Mouse (Mus musculus): Measurements from ENCODE around the gene Gm20388. TPM values are rescaled to one million over a fixed set of nuclear protein-coding genes. Genes with fewer than 3 reads are reported as not detected.
A peak's percentile ranks its signal among the peaks of the same experiment; 100 is the strongest.

Gene Gm20388
- total RNA-seq (2021) = 10 to 100 TPM in 1 of 2 experiments, not detected in 1; 12.7 TPM

GRCm38 (mm10) chr8:119910547-119911257 lies at the start of gene Gm20388:
Gm20388 (plus strand) TSS chr8:119910841.
- DNase-seq = peak; percentile 94

GRCm38 (mm10) chr8:119861706-119862389 lies 48.8 kb upstream of the Gm20388 start, which contains the start of gene Klhl36:
Klhl36 (plus strand) TSS chr8:119862266.
- DNase-seq = peak; percentile 95 to 96

- no peak for DNase-seq
These were observed 48.3 kb upstream of the Gm20388 start for GRCm38 (mm10) chr8:119862390-119862734.

- no peak for DNase-seq
These were observed 47.9 kb upstream of the Gm20388 start for GRCm38 (mm10) chr8:119862749-119863148.

- no peak for DNase-seq
These were observed 41.0 kb upstream of the Gm20388 start for GRCm38 (mm10) chr8:119869616-119870015.

GRCm38 (mm10) chr8:119873181-119873580 lies 37.5 kb upstream of the Gm20388 start:
- DNase-seq = no peak

- DNase-seq = no peak
These were observed 29.3 kb upstream of the Gm20388 start for GRCm38 (mm10) chr8:119881301-119881700.

- DNase-seq = no peak
These were observed 28.7 kb upstream of the Gm20388 start for GRCm38 (mm10) chr8:119881917-119882316.

GRCm38 (mm10) chr8:119883281-119883680 lies 27.4 kb upstream of the Gm20388 start:
- no peak for DNase-seq

GRCm38 (mm10) chr8:119885612-119886011 lies 25.0 kb upstream of the Gm20388 start:
- no peak for DNase-seq

- no peak for DNase-seq
These were observed 23.5 kb upstream of the Gm20388 start for GRCm38 (mm10) chr8:119887130-119887529.

GRCm38 (mm10) chr8:119888012-119888411 lies 22.6 kb upstream of the Gm20388 start:
- no peak for DNase-seq

- DNase-seq = no peak
These were observed 13.6 kb upstream of the Gm20388 start for GRCm38 (mm10) chr8:119897069-119897468.

GRCm38 (mm10) chr8:119897933-119898332 lies 12.7 kb upstream of the Gm20388 start:
- DNase-seq = no peak

GRCm38 (mm10) chr8:119901349-119901748 lies 9.3 kb upstream of the Gm20388 start:
- no peak for DNase-seq

GRCm38 (mm10) chr8:119901952-119902351 lies 8.7 kb upstream of the Gm20388 start:
- no peak for DNase-seq

GRCm38 (mm10) chr8:119904323-119904911 lies 6.2 kb upstream of the Gm20388 start:
- DNase-seq = no peak

GRCm38 (mm10) chr8:119909944-119910546 lies 596 bp upstream of the Gm20388 start, which contains the start of gene Usp10:
Usp10 (plus strand) TSS chr8:119910360.
- no peak for DNase-seq

- DNase-seq = no peak
These were observed 769 bp downstream of the Gm20388 start for GRCm38 (mm10) chr8:119911258-119911962.

- no peak for DNase-seq
These were observed 2.0 kb downstream of the Gm20388 start for GRCm38 (mm10) chr8:119912643-119913042.

- no peak for DNase-seq
These were observed 2.5 kb downstream of the Gm20388 start for GRCm38 (mm10) chr8:119913181-119913580.

GRCm38 (mm10) chr8:119914161-119914560 lies 3.5 kb downstream of the Gm20388 start:
- no peak for DNase-seq
